Mouse (Mus musculus) heart, embryonic 13.5 days (tissue): ENCODE measurements around the gene Vwa8. TPM values are rescaled to one million over a fixed set of nuclear protein-coding genes. Genes with fewer than 3 reads are reported as not detected.

Source experiments
- ATAC-seq: fragments of 200-750 bp; cut with Nextera tagmentation; 2 replicates; pipeline ENCODE4 v1.8.0; 2017; ENCODE audit warnings: moderate TSS enrichment; ENCODE audit not compliant: insufficient number of reproducible peaks, low FRiP score, low TSS enrichment; ENCODE audit errors: extremely low read depth
- H3K27ac ChIP-seq: fragments of 300-500 bp; sonication (generic); replicated peaks from 2 replicates; pipeline ENCODE4 v1.5.1; 2015; ENCODE audit warnings: moderate library complexity, mild to moderate bottlenecking, inconsistent platforms
- H3K27me3 ChIP-seq: fragments of 300-500 bp; sonication (generic); replicated peaks from 2 replicates; pipeline ENCODE4 v1.6.1; 2015; ENCODE audit warnings: mild to moderate bottlenecking, inconsistent platforms
- H3K36me3 ChIP-seq: fragments of 300-500 bp; sonication (generic); 2 replicates; pipeline ENCODE4 v1.6.1; 2015; ENCODE audit warnings: mild to moderate bottlenecking, inconsistent platforms
- H3K4me1 ChIP-seq: fragments of 300-500 bp; sonication (generic); 2 replicates; pipeline ENCODE4 v1.6.1; 2015; ENCODE audit warnings: inconsistent platforms
- H3K4me2 ChIP-seq: fragments of 300-500 bp; sonication (generic); 2 replicates; pipeline ENCODE4 v1.6.1; 2015; ENCODE audit warnings: inconsistent platforms, mild to moderate bottlenecking, moderate library complexity
- H3K4me3 ChIP-seq: fragments of 300-500 bp; sonication (generic); 2 replicates; pipeline ENCODE4 v1.5.1; 2015; ENCODE audit warnings: moderate library complexity, mild to moderate bottlenecking, inconsistent platforms
- H3K9ac ChIP-seq: fragments of 300-500 bp; sonication (generic); 2 replicates; pipeline ENCODE4 v1.6.1; 2015; ENCODE audit warnings: inconsistent platforms, mild to moderate bottlenecking, moderate library complexity
- H3K9me3 ChIP-seq: fragments of 300-500 bp; sonication (generic); 2 replicates; pipeline ENCODE4 v1.6.1; 2016; ENCODE audit warnings: inconsistent platforms
- WGBS: fragments of 180-500 bp; shearing (Covaris S2); methylation state at CpG from one replicate; pipeline ENCODE4 v1.1.7; 2015; ENCODE audit warnings: mixed read lengths; 5-methylcytosine and 5-hydroxymethylcytosine counted together
- polyA plus RNA-seq: library from polyadenylated mRNA; unstranded; fragments of >200 nt; fragmentation: Nextera tagmentation; extraction: Ambion mirVana; gene quantifications from 2 replicates; pipeline ENCODE4 v1.2.1, GENCODE M21; 2015

Vwa8 gene
- polyA plus RNA-seq, 1 experiment from 2014 or later, result 14.9 TPM

DNA sequence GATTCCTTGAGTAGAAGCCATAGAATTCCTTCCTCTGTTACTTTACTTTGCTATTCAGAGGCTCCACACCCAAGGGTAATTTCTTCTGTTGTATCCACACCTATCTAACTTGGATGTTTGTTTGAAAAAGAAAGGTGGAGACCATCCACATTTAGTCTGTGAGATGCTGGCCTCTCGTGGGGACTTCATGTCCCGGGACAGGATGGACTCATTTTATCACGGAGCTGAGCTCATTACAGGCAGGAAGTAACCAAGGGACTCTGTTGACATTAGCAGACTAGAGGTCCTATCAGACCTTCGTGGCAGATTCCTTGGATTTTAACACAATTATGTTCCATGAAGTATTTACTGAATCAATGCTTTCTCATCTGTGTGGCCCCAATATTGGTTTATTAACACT, 379.1 kb downstream of the Vwa8 start:
- Histone ChIP-seq H3K4me2 (no peak overlapping the region), H3K9ac (no peak overlapping the region), H3K9me3 (no peaks in the 10 kb centered on the region), H3K4me3 (no peak overlapping the region), H3K27me3 (peaks cover 77% of the 10 kb centered on the region), H3K4me1 (peaks cover 23% of the 10 kb centered on the region), H3K27ac (no peak overlapping the region), H3K36me3 (no peaks in the 10 kb centered on the region)
- no peak for ATAC-seq
- WGBS, result 46% methylated on average over 4 of the region's 4 CpGs

DNA sequence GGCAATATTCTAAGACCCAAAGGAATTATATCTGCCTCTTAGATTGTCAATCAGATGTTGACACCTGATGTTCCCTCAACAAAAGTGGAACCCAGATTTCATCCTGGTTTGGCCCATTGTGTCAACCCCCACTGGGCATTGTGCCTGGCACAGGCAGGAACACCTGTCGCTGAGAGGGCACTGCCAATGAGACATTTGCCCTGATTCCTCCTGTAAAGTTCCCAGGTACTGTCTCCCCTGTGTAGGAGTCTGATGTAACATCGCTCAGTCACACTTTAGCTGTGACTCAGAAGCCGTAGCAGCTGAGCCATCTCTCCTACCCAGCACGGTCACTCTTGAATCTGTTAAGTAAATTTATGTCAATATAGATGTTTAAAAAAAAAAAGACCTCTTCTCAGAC, 382.8 kb downstream of the Vwa8 start:
- Histone ChIP-seq H3K27ac (no peak overlapping the region), H3K27me3 (peaks cover 88% of the 10 kb centered on the region)
- 80% methylated on average over 4 of the region's 4 CpGs for WGBS

DNA sequence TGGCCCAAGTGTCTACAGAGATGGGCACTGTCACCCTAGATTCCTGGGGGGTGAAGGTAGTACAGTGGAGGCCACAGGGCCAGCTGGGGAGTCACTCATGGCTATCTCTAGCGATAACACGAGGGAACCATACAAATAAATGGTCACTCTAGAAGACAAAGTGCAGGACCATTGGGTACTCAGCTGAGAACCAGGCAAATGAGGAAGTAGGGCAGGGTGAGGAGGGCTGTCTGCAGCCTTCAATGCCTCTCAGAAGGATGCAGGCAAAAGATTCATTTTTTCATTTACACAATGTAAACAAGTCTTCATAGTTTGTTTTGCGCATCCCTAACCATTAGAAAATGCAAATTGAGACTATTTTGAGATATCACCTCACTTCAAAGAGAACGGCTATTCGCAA, 384.8 kb downstream of the Vwa8 start:
- H3K4me2 ChIP-seq, result no peak overlapping the region
- no peak for ATAC-seq
- H3K9ac ChIP-seq, result no peak overlapping the region
- no peaks in the 10 kb centered on the region for H3K9me3 ChIP-seq
- peaks cover 72% of the 10 kb centered on the region for H3K27me3 ChIP-seq
- H3K27ac ChIP-seq, result no peak overlapping the region
- 60% methylated on average over 5 of the region's 5 CpGs for WGBS
- peaks cover under 1% of the 10 kb centered on the region for H3K4me1 ChIP-seq
- no peaks in the 10 kb centered on the region for H3K36me3 ChIP-seq
- H3K4me3 ChIP-seq, result no peak overlapping the region

More for the DNA sequence above, 382.8 kb downstream of the Vwa8 start:
- Histone ChIP-seq H3K9me3 (no peaks in the 10 kb centered on the region), H3K9ac (no peak overlapping the region), H3K4me1 (peaks cover 2% of the 10 kb centered on the region; the same call in 1 of the 2 replicates), H3K4me3 (no peak overlapping the region), H3K4me2 (no peak overlapping the region), H3K36me3 (no peaks in the 10 kb centered on the region)
- ATAC-seq, result no peak

DNA sequence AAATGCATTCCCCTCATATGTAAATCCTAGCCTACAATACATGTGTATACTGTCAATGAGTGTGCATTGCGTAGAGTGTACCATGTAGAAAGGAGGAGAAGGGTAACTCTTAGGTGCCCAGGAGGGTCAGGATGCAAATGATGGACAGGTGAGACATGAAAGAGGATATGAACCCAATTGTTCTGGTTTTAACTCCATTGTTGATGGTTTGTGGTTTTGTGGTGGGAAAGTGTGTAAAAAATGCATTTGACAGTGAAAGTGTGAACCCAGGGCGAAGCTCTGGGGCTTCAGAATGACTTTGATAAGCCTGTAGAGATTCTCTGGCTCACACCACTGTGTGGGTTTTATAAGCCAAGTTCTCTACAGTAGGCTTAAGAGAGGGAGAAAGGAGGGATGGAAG, 385.7 kb downstream of the Vwa8 start:
- Histone ChIP-seq H3K9ac (no peak overlapping the region), H3K4me1 (peaks cover 8% of the 10 kb centered on the region), H3K27me3 (peaks cover 63% of the 10 kb centered on the region), H3K9me3 (no peaks in the 10 kb centered on the region), H3K4me2 (no peak overlapping the region), H3K36me3 (no peaks in the 10 kb centered on the region), H3K27ac (no peak overlapping the region), H3K4me3 (no peak overlapping the region)
- no peak for ATAC-seq
- WGBS, result 84% methylated on average over 2 of the region's 2 CpGs

DNA sequence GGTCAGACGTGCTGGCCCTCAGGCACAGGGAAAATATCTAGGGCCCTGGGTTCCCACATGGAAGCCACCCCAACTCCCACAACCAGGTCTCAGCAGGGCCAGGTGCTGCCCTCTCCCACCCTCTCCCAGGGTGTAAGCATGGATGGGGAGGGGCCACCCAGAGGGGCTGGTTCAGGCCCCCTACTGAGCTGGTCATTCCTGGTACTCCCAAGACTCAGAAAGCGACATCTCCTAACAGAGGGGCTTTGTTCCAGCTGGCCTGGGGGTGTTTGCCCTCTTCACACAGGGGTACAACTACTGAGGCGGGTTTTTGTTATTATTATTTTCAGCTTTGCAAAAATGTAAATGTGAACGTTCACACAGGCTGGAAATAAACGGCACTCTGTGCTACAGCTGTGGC, 386.3 kb downstream of the Vwa8 start:
- no peak for ATAC-seq
- Histone ChIP-seq H3K4me2 (no peak overlapping the region), H3K4me3 (no peak overlapping the region), H3K27ac (no peak overlapping the region), H3K4me1 (peaks cover 8% of the 10 kb centered on the region), H3K9me3 (0 out of 2 replicates have a peak, but pooled peaks cover under 1% of the 10 kb centered on the region), H3K27me3 (peaks cover 61% of the 10 kb centered on the region), H3K9ac (no peak overlapping the region), H3K36me3 (no peaks in the 10 kb centered on the region)
- WGBS, result 69% methylated on average over 5 of the region's 5 CpGs

DNA sequence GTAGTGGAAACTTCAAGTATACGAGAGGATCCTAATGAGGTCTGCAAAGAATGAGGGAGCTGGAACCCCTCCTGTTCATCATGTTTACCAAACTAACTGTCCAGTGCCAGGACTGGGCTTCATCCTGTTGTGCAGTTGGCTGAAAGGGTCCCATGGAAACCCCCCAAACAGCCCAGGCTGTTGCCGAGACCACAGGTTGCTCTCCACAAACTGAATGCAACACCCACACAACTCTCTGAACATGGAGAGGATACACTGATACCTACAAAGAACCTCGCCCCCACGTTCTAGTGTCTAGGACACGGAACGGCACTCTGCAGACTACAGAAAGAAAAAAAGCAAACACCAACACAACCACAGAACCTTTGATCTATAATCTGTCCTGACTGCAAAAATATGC, 387.4 kb downstream of the Vwa8 start:
- peaks cover 52% of the 10 kb centered on the region for H3K27me3 ChIP-seq
- WGBS, result 70% methylated on average over 6 of the region's 6 CpGs
- no peak overlapping the region for H3K4me2 ChIP-seq
- H3K36me3 ChIP-seq, result no peaks in the 10 kb centered on the region
- H3K9ac ChIP-seq, result no peak overlapping the region
- no peak for ATAC-seq
- H3K9me3 ChIP-seq, result 0 out of 2 replicates have a peak, but pooled peaks cover 4% of the 10 kb centered on the region
- no peak overlapping the region for H3K27ac ChIP-seq
- H3K4me3 ChIP-seq, result no peak overlapping the region
- peaks cover 11% of the 10 kb centered on the region for H3K4me1 ChIP-seq

DNA sequence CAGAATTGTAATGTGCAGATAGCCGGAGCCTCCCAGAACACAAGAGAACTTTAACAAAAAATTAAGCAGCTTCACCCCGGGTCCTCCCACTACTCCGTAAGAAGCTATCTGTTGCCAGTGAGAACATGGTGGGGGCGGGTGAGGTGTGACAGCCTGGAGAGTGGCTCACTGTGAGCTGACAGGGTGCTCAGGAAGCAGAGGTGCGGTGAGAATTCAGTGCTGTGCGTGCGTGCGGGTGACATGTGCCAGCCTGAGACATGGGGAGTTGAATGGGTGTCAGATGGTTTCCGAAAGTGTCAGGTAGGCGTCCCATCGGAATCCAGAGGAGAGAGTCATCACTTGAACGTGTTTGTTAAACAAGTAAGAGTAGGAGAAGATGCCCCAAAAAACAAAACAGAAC, 390.6 kb downstream of the Vwa8 start:
- H3K4me2 ChIP-seq, result 0 out of 2 replicates have a peak overlapping the region, but pooled peaks have one; percentile 29
- ATAC-seq, result no peak
- H3K36me3 ChIP-seq, result no peaks in the 10 kb centered on the region
- H3K4me3 ChIP-seq, result no peak overlapping the region
- peaks cover 24% of the 10 kb centered on the region for H3K27me3 ChIP-seq
- H3K27ac ChIP-seq, result peak overlapping the region; percentile 39; the same call in 1 of the 2 replicates
- no peak overlapping the region for H3K9ac ChIP-seq
- H3K9me3 ChIP-seq, result 0 out of 2 replicates have a peak, but pooled peaks cover 4% of the 10 kb centered on the region
- H3K4me1 ChIP-seq, result peaks cover 17% of the 10 kb centered on the region
- 52% methylated on average over 12 of the region's 12 CpGs for WGBS

DNA sequence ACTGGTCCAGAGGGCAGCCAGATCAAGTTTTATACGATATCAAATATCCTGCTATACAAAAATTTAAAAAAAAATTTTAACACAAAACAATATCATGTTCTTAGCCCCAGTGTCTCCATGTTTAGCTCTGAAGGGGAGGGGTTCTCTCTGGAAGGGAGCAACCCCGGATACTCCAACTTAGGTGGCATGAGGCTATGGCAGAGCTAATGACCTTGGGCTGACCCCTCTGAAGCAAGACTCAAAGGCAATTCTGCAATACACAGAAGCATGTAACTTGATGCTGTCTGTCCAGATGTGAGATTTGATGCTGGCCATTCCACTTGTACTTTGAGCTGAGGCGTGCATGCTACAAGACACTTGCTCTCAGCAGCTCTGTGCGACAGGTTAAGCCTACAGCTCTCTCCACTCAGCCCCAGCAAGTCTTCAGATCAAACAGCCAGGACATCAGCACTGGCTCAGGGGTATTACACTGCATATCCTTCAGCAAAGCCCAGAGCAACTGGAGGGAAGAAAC, 392.3 kb downstream of the Vwa8 start:
- no peak overlapping the region for H3K4me2 ChIP-seq
- H3K9me3 ChIP-seq, result 0 out of 2 replicates have a peak, but pooled peaks cover 4% of the 10 kb centered on the region
- ATAC-seq, result no peak
- no peaks in the 10 kb centered on the region for H3K36me3 ChIP-seq
- H3K4me3 ChIP-seq, result no peak overlapping the region
- 50% methylated on average over 4 of the region's 4 CpGs for WGBS
- H3K27ac ChIP-seq, result peak overlapping the region; percentile 37; the same call in 1 of the 2 replicates
- H3K9ac ChIP-seq, result no peak overlapping the region
- peaks cover 17% of the 10 kb centered on the region for H3K4me1 ChIP-seq
- H3K27me3 ChIP-seq, result peaks cover 9% of the 10 kb centered on the region

DNA sequence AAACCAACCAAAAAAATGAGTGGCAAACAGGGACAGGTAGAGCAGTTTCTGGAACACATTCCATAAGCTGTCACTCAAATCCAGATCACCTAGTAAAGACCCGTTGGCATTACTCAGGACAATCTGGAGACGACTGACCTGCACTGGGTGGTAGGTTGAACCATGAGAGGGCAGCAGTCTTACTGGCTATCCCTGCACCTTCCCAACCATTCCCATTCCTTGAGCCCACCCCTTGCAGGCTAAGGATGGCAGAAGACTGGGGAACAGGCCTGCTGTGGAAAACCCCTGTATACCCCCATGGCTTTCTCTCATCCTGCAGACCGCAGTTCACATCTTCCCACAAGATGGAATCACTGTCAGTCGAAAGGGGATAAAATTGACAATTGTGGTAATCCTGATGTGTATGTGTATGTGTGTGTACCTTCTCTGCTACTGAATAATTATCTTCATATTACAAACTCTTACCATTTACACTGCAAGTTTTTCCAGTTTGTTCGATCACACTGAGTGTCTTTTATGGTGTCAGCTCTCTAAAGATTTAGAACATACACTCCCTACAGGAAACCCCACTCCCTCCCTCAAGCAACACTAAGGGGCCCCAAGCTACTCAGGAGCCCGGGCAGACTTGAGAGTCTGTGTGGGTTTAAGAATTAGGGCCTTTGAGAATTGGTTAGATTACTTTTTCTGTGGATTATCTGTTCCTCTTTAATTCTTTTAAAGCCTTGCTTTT, 393.0 kb downstream of the Vwa8 start:
- Histone ChIP-seq H3K4me2 (no peak overlapping the region), H3K9ac (no peak overlapping the region), H3K27me3 (peaks cover 8% of the 10 kb centered on the region), H3K4me1 (peaks cover 17% of the 10 kb centered on the region), H3K4me3 (no peak overlapping the region), H3K9me3 (0 out of 2 replicates have a peak, but pooled peaks cover 4% of the 10 kb centered on the region), H3K36me3 (no peaks in the 10 kb centered on the region), H3K27ac (peak overlapping the region; percentile 37; the same call in 1 of the 2 replicates)
- ATAC-seq, result no peak
- 68% methylated on average over 6 of the region's 6 CpGs for WGBS

DNA sequence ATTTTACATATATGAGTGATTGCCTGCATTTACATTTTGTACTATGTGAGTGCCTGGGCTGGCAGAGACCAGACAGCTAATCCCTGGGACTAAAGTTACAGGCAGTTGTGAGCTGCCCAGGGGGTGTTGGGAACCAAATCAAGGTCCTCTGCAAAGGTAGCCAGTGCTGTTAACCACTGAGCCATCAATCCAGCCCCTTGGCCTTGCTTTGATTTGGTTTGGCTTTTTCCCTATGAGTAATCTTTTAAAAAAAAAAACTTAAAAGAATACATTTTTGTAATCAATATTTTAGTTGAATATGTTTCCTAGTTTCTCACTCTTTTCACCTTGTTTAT, 393.5 kb downstream of the Vwa8 start:
- no peaks in the 10 kb centered on the region for H3K36me3 ChIP-seq
- H3K9me3 ChIP-seq, result 0 out of 2 replicates have a peak, but pooled peaks cover 4% of the 10 kb centered on the region
- ATAC-seq, result no peak
- H3K4me3 ChIP-seq, result no peak overlapping the region
- peaks cover 17% of the 10 kb centered on the region for H3K4me1 ChIP-seq
- no peak overlapping the region for H3K4me2 ChIP-seq
- H3K27ac ChIP-seq, result no peak overlapping the region
- peaks cover 12% of the 10 kb centered on the region for H3K27me3 ChIP-seq
- H3K9ac ChIP-seq, result no peak overlapping the region

DNA sequence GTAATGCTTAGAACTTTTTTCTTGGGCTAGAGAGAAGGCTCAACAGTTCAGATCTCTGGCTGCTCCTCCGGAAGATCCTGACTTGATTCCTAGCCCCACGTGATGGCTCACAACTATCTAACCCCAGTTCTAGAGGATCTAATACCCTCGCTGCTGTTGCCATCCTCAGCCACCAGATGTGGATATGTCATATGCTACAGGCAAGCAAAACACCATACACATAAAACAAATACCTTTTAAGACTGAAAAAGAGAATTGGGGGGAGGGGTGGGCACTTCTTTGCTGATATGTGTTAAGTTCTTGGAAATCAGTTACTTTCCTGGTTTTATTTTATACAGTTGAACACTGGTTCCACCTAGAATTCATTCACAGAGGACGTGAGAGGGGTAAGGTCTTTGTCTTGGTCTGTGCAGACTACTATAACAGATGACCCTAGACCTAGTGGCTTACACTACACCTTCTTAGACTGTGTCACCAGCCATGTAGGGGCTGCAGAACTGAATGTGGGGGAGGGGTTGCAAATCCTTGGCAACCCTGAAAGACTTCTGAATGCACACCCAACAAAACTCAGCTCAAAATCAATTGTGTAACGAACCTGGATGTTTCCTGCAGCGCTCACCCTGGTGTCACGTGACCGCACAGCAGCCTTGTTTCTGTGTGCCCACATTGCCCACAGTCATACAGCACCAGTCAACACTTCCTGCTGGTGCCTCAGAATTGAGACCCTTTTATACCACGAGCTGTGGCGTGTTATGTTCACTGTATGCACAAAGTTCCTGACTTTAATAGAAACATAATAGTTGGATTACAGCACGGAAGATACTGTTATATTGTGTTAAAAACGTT, 394.4 kb downstream of the Vwa8 start:
- H3K27ac ChIP-seq, result no peak overlapping the region
- H3K4me2 ChIP-seq, result no peak overlapping the region
- no peaks in the 10 kb centered on the region for H3K36me3 ChIP-seq
- WGBS, result 83% methylated on average over 12 of the region's 12 CpGs
- 0 out of 2 replicates have a peak, but pooled peaks cover 4% of the 10 kb centered on the region for H3K9me3 ChIP-seq
- peaks cover 21% of the 10 kb centered on the region for H3K4me1 ChIP-seq
- peaks cover 18% of the 10 kb centered on the region for H3K27me3 ChIP-seq
- no peak overlapping the region for H3K9ac ChIP-seq
- ATAC-seq, result no peak
- H3K4me3 ChIP-seq, result no peak overlapping the region
